Mouse (Mus musculus): ENCODE measurements around the gene 4833427G06Rik.
A peak's percentile ranks its signal among the peaks of the same experiment; 100 is the strongest.

The 4833427G06Rik gene

GRCm38 (mm10) chr9:51101756-51102425 lies at the start of gene 4833427G06Rik:
4833427G06Rik (minus strand) TSS chr9:51102078.
- no peak for DNase-seq (ENCODE audit: low read depth)

GRCm38 (mm10) chr9:51147294-51147693 lies 45.4 kb upstream of the 4833427G06Rik start:
- DNase-seq (ENCODE audit: low read depth) = no peak

GRCm38 (mm10) chr9:51146496-51146895 lies 44.6 kb upstream of the 4833427G06Rik start:
- DNase-seq (ENCODE audit: low read depth) = peak; percentile 36

- no peak for DNase-seq (ENCODE audit: low read depth)
These were observed 42.3 kb upstream of the 4833427G06Rik start for GRCm38 (mm10) chr9:51144218-51144617.

GRCm38 (mm10) chr9:51143437-51143836 lies 41.6 kb upstream of the 4833427G06Rik start:
- DNase-seq (ENCODE audit: low read depth) = no peak

GRCm38 (mm10) chr9:51140711-51141110 lies 38.8 kb upstream of the 4833427G06Rik start:
- DNase-seq (ENCODE audit: low read depth) = no peak

GRCm38 (mm10) chr9:51139401-51139800 lies 37.5 kb upstream of the 4833427G06Rik start:
- peak; percentile 39 for DNase-seq (ENCODE audit: low read depth)

GRCm38 (mm10) chr9:51138301-51138700 lies 36.4 kb upstream of the 4833427G06Rik start:
- DNase-seq (ENCODE audit: low read depth) = peak; percentile 79

GRCm38 (mm10) chr9:51137836-51138235 lies 36.0 kb upstream of the 4833427G06Rik start:
- DNase-seq (ENCODE audit: low read depth) = peak; percentile 32

GRCm38 (mm10) chr9:51137432-51137831 lies 35.6 kb upstream of the 4833427G06Rik start:
- no peak for DNase-seq (ENCODE audit: low read depth)

GRCm38 (mm10) chr9:51136985-51137384 lies 35.1 kb upstream of the 4833427G06Rik start:
- DNase-seq (ENCODE audit: low read depth) = peak; percentile 66

- peak; percentile 25 for DNase-seq (ENCODE audit: low read depth)
These were observed 12.9 kb upstream of the 4833427G06Rik start for GRCm38 (mm10) chr9:51114767-51115166.

GRCm38 (mm10) chr9:51105751-51106150 lies 3.9 kb upstream of the 4833427G06Rik start:
- DNase-seq (ENCODE audit: low read depth) = peak; percentile 70

GRCm38 (mm10) chr9:51103808-51104514 lies 2.1 kb upstream of the 4833427G06Rik start:
- DNase-seq (ENCODE audit: low read depth) = no peak

- DNase-seq (ENCODE audit: low read depth) = no peak
These were observed 1.3 kb upstream of the 4833427G06Rik start for GRCm38 (mm10) chr9:51102963-51103807.

- no peak for DNase-seq (ENCODE audit: low read depth)
These were observed 5.6 kb downstream of the 4833427G06Rik start for GRCm38 (mm10) chr9:51096306-51096705.

- no peak for DNase-seq (ENCODE audit: low read depth)
These were observed 8.2 kb downstream of the 4833427G06Rik start for GRCm38 (mm10) chr9:51093697-51094096.

GRCm38 (mm10) chr9:51081614-51082013 lies 20.3 kb downstream of the 4833427G06Rik start:
- DNase-seq (ENCODE audit: low read depth) = no peak

- DNase-seq (ENCODE audit: low read depth) = peak; percentile 93
These were observed 24.9 kb downstream of the 4833427G06Rik start, which contains the start of gene Layn for GRCm38 (mm10) chr9:51076979-51077315. Layn (minus strand) TSS chr9:51077094.

GRCm38 (mm10) chr9:51076300-51076978 lies 25.4 kb downstream of the 4833427G06Rik start:
- peak; percentile 23 for DNase-seq (ENCODE audit: low read depth)

GRCm38 (mm10) chr9:51075780-51076179 lies 26.1 kb downstream of the 4833427G06Rik start:
- peak; percentile 55 for DNase-seq (ENCODE audit: low read depth)

GRCm38 (mm10) chr9:51070801-51071200 lies 31.1 kb downstream of the 4833427G06Rik start:
- no peak for DNase-seq (ENCODE audit: low read depth)

Data from 416B (cell line).